Mouse (Mus musculus) spleen, embryonic (tissue): ENCODE measurements at regions not wholly inside any gene's neighbourhood (a gene's known extent, or its start where the extent isn't known, plus 50 kb on each side); places are given as distances from the start of the nearest gene placed in this dataset.

Experiments used
- CTCF ChIA-PET: fragments of 350-600 bp; sonication (Branson Sonifier 250); formaldehyde crosslinking; loops from one replicate; lab custom pipeline; 2022; lab: Charles Lee

DNA sequence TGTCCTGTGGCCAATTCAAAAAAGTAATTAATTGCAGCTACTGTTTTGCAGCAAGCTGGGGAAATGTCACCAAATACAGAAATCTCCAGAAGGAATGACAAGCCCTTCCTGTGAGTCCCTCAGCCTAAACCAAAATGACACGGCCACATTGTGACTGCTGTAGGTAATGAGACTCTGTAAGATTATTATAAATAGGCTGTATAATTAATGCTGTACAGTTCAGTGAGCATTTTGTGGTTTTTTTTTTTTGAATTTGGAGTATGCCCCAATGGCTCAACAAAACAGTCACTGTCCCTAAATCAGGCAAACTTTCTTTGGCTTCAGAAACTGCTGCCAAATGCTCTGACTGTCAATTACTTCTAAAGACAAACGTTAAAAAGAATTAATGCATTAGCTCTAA lies 615.9 kb upstream of the Sema6d start:
- CTCF ChIA-PET, result no interaction called here

DNA sequence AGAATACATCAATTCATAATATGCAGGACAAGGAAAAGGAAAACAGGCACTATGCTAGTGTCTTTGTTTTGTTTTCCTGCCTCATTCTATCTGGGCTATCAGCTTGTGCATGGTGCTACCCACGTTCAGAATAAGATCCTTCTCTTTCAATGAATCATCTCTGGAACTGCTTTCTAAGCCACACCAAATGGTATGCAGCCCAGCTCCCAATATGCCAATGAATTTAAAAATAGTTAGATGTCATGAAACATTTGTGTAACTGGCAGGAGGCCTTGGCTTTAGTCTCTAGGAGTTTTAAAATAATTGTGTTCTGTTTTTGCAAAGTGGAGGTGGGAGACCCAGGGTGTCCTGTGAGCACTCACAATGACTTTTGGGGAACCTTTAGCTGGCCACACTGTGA lies 603.1 kb upstream of the Sema6d start:
- CTCF ChIA-PET, result no interaction called here

DNA sequence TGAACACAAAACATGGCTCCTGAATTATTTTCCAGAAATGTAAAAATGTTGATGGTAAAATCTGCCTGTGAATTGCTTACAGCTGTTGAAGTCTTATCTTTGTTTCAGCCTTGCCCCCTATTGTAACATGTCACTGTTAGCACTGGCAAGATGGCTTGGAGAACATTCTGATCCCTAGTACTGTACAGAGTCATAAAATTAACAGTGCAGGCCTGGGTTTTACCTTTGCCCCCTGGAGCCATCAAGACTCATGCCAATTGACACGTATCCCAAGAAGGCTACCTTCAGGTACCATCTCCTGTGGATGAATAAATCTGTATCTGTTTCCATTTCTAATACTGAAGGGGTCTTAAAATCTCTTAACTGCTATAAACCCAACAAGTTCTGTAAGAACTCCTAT lies 583.6 kb upstream of the Sema6d start:
- CTCF ChIA-PET, result no interaction called here

DNA sequence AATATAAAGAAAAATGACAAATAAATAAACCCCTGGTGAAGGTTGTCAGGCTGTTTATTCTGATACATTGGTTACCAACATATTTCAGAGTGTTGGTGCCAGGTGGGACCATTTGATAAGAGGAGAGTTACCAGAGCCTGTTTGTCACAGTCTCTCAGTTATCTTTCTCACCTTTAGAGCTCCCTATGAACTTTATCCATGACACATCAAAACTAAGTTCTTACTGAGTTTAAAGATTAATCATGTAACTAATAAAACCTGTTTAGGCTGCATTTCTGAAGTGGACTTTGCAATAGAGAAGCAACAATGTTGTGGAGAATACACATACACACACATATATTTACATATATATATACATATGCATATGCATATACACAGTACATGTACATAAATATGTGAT lies 582.7 kb upstream of the Sema6d start:
- CTCF ChIA-PET, result no interaction called here

DNA sequence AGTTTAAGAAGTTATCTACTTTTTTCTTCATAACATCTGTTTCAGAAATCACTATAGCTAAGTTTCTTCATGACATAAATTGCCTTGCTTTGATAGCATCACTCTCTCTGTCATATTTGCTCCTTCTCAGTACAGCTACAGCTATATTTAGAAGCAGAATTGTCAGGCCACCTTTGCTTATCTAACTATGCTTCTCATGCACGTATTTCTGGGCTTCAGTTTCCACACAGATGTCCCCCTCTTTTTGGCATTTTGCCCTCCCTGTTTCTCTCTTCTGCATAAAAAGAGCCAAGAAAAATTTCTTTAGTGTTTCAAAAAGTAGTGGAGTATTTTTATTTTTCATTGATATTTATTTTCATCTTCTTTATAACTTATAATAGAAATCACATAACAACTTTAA lies 560.9 kb upstream of the Sema6d start:
- CTCF ChIA-PET, result no interaction called here

DNA sequence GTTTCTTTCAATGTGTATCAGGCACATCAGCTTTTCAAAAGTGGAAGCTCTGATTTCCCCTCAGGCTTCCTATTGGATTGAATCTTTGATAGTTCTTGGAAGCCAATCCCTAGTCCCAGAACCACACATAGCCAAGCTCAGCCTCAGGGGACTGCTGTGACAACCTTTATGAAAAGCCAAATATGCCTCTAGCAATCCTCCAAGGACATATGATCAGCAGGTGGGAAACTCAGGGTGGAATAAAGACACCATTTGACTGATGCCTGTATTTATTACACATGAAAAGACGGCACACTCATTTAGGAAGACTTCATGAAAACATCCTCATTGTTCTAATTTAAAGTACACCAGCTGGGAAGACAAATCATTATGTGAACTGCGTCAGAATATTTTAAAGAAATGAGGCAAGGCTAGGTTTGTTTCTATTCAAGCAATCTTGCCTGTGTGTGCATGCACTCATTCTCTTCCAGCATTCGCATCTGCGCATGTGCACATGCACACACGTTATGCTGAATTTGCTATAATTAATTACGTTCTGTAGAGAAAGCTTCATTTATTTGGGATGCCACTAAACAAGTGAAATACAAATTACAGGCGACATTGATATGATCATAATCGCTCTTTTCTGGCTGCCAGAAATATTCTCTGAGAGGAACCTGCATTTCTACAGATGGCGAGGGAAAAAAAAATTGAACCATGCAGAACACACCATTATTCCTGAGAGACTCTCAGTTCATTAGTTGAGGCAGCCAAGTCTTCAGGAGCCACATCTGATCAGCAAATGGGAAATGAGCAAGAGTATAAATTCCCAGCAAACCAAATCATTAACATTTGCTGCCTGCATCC lies 556.6 kb upstream of the Sema6d start:
- CTCF ChIA-PET, result no interaction called here

DNA sequence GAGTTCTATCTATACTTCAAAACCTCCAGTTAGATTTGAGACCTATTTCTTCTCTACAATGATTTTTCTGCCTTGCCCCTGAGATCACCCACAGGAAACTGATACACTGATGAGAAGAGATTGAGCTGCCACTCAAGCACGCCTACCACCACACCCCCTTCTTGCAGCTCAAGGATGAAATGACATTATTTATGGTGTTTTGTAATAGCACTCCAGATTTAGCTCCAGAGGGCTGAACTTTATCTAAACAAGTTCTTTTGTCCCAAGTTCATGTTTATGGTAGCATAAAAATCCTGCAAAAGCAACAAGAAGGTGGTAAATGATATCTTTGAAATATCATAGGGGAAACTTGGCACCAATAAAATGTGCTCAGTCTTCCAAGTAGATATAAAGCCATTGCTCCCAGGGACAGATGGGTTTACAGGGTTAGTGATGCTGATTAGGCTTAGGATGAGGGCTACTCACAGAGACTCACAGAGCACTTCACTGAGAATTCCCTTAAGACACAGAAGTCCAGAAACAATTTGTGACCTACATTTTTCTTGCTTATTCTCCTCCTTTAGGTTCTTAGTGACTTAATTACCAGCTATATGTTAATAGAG lies 538.4 kb upstream of the Sema6d start:
- CTCF ChIA-PET, result no interaction called here

DNA sequence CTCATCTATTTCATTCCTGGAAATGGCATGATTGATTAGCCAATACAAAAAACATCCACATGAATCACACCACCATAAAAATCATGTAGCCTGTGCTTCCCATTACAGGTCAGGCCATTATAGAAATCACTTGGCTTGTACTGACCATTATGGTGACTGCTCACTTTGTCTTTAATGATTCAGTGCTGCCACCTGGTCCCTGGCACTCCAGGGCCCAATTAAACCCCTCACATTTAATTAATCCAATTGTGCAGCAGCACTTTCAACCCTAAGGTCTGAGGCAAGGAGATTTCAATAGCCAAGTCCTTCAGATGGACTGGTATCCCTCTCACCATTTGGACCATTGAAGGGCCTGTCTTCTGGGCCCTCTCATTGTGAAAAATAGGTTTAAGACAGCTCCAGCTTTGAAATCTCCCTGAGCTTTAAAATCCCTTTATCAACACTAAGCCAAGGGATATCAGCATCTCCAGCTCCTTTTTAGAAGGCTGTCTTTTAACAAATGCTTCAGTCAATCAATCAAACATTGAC lies 531.6 kb upstream of the Sema6d start:
- CTCF ChIA-PET, result no interaction called here
